ENCODE assay signal across 14 mouse cellular contexts in the genomic region with DNA sequence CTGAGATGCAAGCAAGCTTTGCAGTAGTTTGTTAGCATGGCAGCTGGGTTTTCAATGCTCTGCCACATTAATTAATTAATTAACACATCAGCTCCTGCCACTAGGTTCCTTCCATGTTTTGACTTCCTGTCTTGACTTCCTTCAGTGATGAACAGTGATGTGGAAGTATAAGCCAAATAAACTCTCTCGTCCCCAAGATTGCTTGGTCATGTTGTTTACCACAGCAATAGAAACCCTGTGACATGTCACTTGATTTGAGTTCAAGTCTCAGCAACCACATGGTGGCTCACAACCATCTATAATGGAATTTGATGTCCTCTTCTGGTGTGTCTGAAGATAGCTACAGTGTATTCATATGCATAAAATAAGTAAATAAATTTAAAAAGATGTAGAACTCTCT. TPM values are rescaled to one million over a fixed set of nuclear protein-coding genes. Genes with fewer than 3 reads are reported as not detected.
DNase-seq lines count a peak whose midpoint lies in the region; ATAC-seq and TF ChIP-seq lines count a peak whose summit lies in the region.
"Had no signal": no experiment of that assay in that cellular context is flagged by ENCODE, and none has a peak within 500 bp of the region (broad histone marks: within the 10 kb centered on the region; RNA-seq: fewer than 3 reads in every experiment).

No protein-coding gene starts in this region.

- H3K4me3 ChIP-seq in heart, adult 2 months: no peak overlapping the region
- H3K4me3 ChIP-seq in neural tube, embryonic 12.5 days: no peak overlapping the region
- H3K4me3 ChIP-seq in neural tube, embryonic 15.5 days (replicated peaks): no peak overlapping the region
- H3K4me3 ChIP-seq in liver, embryonic 13.5 days (replicated peaks): peak overlapping the region; percentile 55; the same call in 1 of the 2 replicates
- H3K4me3 ChIP-seq in limb, embryonic 10.5 days: no peak overlapping the region

- no peaks in the 10 kb centered on the region for H3K27me3 ChIP-seq in heart, adult 2 months (ENCODE audit: control insufficient read depth, insufficient read depth, low read length)
- H3K27me3 ChIP-seq in neural tube, embryonic 12.5 days (replicated peaks): no peaks in the 10 kb centered on the region
- peaks cover 6% of the 10 kb centered on the region; the same call in 1 of the 2 replicates for H3K27me3 ChIP-seq in neural tube, embryonic 15.5 days (replicated peaks)
- H3K27me3 ChIP-seq in liver, embryonic 13.5 days: no peaks in the 10 kb centered on the region
- peaks cover 26% of the 10 kb centered on the region for H3K27me3 ChIP-seq in limb, embryonic 10.5 days (ENCODE audit: low read depth, poor library complexity, severe bottlenecking)
- H3K27me3 ChIP-seq: forebrain, embryonic 15.5 days had no signal

- TF ChIP-seq CTCF in heart, adult 2 months (IDR thresholded peaks at IDR 0.05): no peak

- peak overlapping the region; percentile 89 for H3K27ac ChIP-seq in heart, adult 2 months
- no peak overlapping the region for H3K27ac ChIP-seq in neural tube, embryonic 12.5 days
- no peak overlapping the region for H3K27ac ChIP-seq in neural tube, embryonic 15.5 days (replicated peaks)
- H3K27ac ChIP-seq in liver, embryonic 13.5 days: peak overlapping the region; percentile 86
- no peak overlapping the region for H3K27ac ChIP-seq in limb, embryonic 10.5 days
- H3K27ac ChIP-seq: embryonic facial prominence, embryonic 12.5 days; forebrain, embryonic 15.5 days; intestine, embryonic 15.5 days had no signal

- WGBS in heart, adult 2 months: 36% methylated on average over 1 of the region's 1 CpGs
- 80% methylated on average over 1 of the region's 1 CpGs for WGBS in neural tube, embryonic 12.5 days
- 76% methylated on average over 1 of the region's 1 CpGs for WGBS in neural tube, embryonic 15.5 days
- WGBS in liver, embryonic 13.5 days (ENCODE audit: insufficient replicate concordance): 20% methylated on average over 1 of the region's 1 CpGs
- WGBS in limb, embryonic 10.5 days: 87% methylated on average over 1 of the region's 1 CpGs

- no peak for TF ChIP-seq EP300 in heart, adult 2 months (IDR thresholded peaks at IDR 0.05; ENCODE audit: insufficient read depth, low read depth, low read length)

- no peak for DNase-seq in heart, adult 2 months
- DNase-seq in heart, postnatal 36 days: no peak
- no peak for DNase-seq in liver, embryonic 13.5 days
- no peak for DNase-seq in limb, embryonic 10.5 days (ENCODE audit: low spot score)
- DNase-seq in adrenal gland, adult 8-10 months: no peak

- H3K9ac ChIP-seq in heart, adult 2 months (ENCODE audit: low read depth, low read length): no peak overlapping the region
- H3K9ac ChIP-seq in neural tube, embryonic 12.5 days: no peak overlapping the region
- H3K9ac ChIP-seq in neural tube, embryonic 15.5 days (replicated peaks): no peak overlapping the region
- peak overlapping the region; percentile 70 for H3K9ac ChIP-seq in liver, embryonic 13.5 days
- H3K9ac ChIP-seq: embryonic facial prominence, embryonic 12.5 days had no signal

- no peaks in the 10 kb centered on the region for H3K36me3 ChIP-seq in heart, adult 2 months (ENCODE audit: control insufficient read depth, insufficient read depth, low read length)
- peaks cover 22% of the 10 kb centered on the region for H3K36me3 ChIP-seq in neural tube, embryonic 12.5 days
- H3K36me3 ChIP-seq in neural tube, embryonic 15.5 days: peaks cover 22% of the 10 kb centered on the region
- peaks cover 21% of the 10 kb centered on the region for H3K36me3 ChIP-seq in liver, embryonic 13.5 days
- peaks cover 22% of the 10 kb centered on the region for H3K36me3 ChIP-seq in limb, embryonic 10.5 days

- ATAC-seq in neural tube, embryonic 12.5 days (ENCODE audit: low FRiP score, low read depth): no peak
- ATAC-seq in neural tube, embryonic 15.5 days (ENCODE audit: low FRiP score): no peak
- ATAC-seq in liver, embryonic 13.5 days (ENCODE audit: low read depth): 0 out of 2 replicates have a peak, but pooled peaks have one; percentile 35
- ATAC-seq: forebrain, embryonic 15.5 days had no signal

- no peaks in the 10 kb centered on the region; the same call in 1 of the 2 replicates for H3K4me1 ChIP-seq in heart, adult 2 months (ENCODE audit: control insufficient read depth, insufficient read depth, low read length)
- no peaks in the 10 kb centered on the region for H3K4me1 ChIP-seq in neural tube, embryonic 12.5 days
- peaks cover 5% of the 10 kb centered on the region; the same call in 1 of the 2 replicates for H3K4me1 ChIP-seq in neural tube, embryonic 15.5 days
- H3K4me1 ChIP-seq in liver, embryonic 13.5 days (replicated peaks): peaks cover 25% of the 10 kb centered on the region
- H3K4me1 ChIP-seq in limb, embryonic 10.5 days: peaks cover 3% of the 10 kb centered on the region; the same call in 1 of the 2 replicates
- H3K4me1 ChIP-seq: embryonic facial prominence, embryonic 12.5 days had no signal

- TF ChIP-seq POLR2A in heart, adult 2 months (IDR thresholded peaks at IDR 0.05; ENCODE audit: insufficient read depth, low read depth, low read length): no peak

- H3K4me2 ChIP-seq in neural tube, embryonic 12.5 days (replicated peaks): peak overlapping the region; percentile 48
- no peak overlapping the region for H3K4me2 ChIP-seq in neural tube, embryonic 15.5 days
- H3K4me2 ChIP-seq in liver, embryonic 13.5 days: peak overlapping the region; percentile 70

- intact Hi-C loops in heart, adult 2 months (cut with DNase I): loop anchor here (5.0 kb wide), 1 partner anchor 35 kb away; no protein-coding TSS in a partner anchor
- intact Hi-C loops in heart, postnatal 36 days (cut with DNase I): no loop called here

- H3K9me3 ChIP-seq in neural tube, embryonic 12.5 days: no peaks in the 10 kb centered on the region
- no peaks in the 10 kb centered on the region for H3K9me3 ChIP-seq in neural tube, embryonic 15.5 days (replicated peaks)
- no peaks in the 10 kb centered on the region for H3K9me3 ChIP-seq in liver, embryonic 13.5 days (replicated peaks)
- H3K9me3 ChIP-seq in limb, embryonic 10.5 days (replicated peaks): no peaks in the 10 kb centered on the region
- H3K9me3 ChIP-seq: embryonic facial prominence, embryonic 12.5 days; forebrain, embryonic 15.5 days; intestine, embryonic 15.5 days had no signal

- no peaks in the 10 kb centered on the region for H3K79me2 ChIP-seq in heart, adult 2 months (replicated peaks; ENCODE audit: control insufficient read depth, insufficient read depth, low read length)

RNA-seq across cellular contexts. Expression of a gene that starts 5.2 kb away (rescaled TPM):
- total RNA-seq in heart, adult 2 months (2021): 100 to 1,000 TPM; 105 to 131 TPM
- polyA plus RNA-seq in heart, adult 2 months (2012; rRNA removed): 222 and 286 TPM in 2 replicates
- total RNA-seq in heart, postnatal 36 days (2021): 100 to 1,000 TPM in 1 of 2 experiments, 10 to 100 TPM in 1; 87.6 to 133 TPM
- polyA plus RNA-seq in neural tube, embryonic 12.5 days (2016; fragmentation: Nextera tagmentation; extraction: Ambion mirVana): 55.7 and 58.8 TPM in 2 replicates
- 143 and 196 TPM in 2 replicates for polyA plus RNA-seq in neural tube, embryonic 15.5 days (2015; fragmentation: Nextera tagmentation; extraction: Ambion mirVana)
- polyA plus RNA-seq in liver, embryonic 13.5 days (2015; fragmentation: Nextera tagmentation; extraction: Ambion mirVana): 74.5 and 77.7 TPM in 2 replicates
- polyA plus RNA-seq in limb, embryonic 10.5 days (2016; fragmentation: Nextera tagmentation; extraction: Ambion mirVana): 21.4 and 23.1 TPM in 2 replicates
- total RNA-seq in adrenal gland, adult 8-10 months (2022): 100 to 1,000 TPM; 209 to 349 (median 279) TPM

RNA-seq across cellular contexts. Expression of a gene that starts 15.8 kb away (rescaled TPM):
- 10 to 100 TPM; 82.3 to 83.4 TPM for total RNA-seq in heart, adult 2 months (2021)
- 148 and 178 TPM in 2 replicates for polyA plus RNA-seq in heart, adult 2 months (2012; rRNA removed)
- total RNA-seq in heart, postnatal 36 days (2021): 10 to 100 TPM; 83.3 to 97.3 TPM
- polyA plus RNA-seq in neural tube, embryonic 12.5 days (2016; fragmentation: Nextera tagmentation; extraction: Ambion mirVana): 511 and 522 TPM in 2 replicates
- polyA plus RNA-seq in neural tube, embryonic 15.5 days (2015; fragmentation: Nextera tagmentation; extraction: Ambion mirVana): 334 and 376 TPM in 2 replicates
- 208 and 220 TPM in 2 replicates for polyA plus RNA-seq in liver, embryonic 13.5 days (2015; fragmentation: Nextera tagmentation; extraction: Ambion mirVana)
- polyA plus RNA-seq in limb, embryonic 10.5 days (2016; fragmentation: Nextera tagmentation; extraction: Ambion mirVana): 749 and 792 TPM in 2 replicates
- 100 to 1,000 TPM; 181 to 239 (median 202) TPM for total RNA-seq in adrenal gland, adult 8-10 months (2022)

RNA-seq across cellular contexts. Expression of a gene that starts 21.8 kb away (rescaled TPM):
- 1 to 10 TPM; 6.5 to 8.2 TPM for total RNA-seq in heart, adult 2 months (2021)
- 3.9 and 5.0 TPM in 2 replicates for polyA plus RNA-seq in heart, adult 2 months (2012; rRNA removed)
- total RNA-seq in heart, postnatal 36 days (2021): 1 to 10 TPM; 8.0 to 8.5 TPM
- 10.6 and 11.5 TPM in 2 replicates for polyA plus RNA-seq in neural tube, embryonic 12.5 days (2016; fragmentation: Nextera tagmentation; extraction: Ambion mirVana)
- 11.2 and 12.1 TPM in 2 replicates for polyA plus RNA-seq in neural tube, embryonic 15.5 days (2015; fragmentation: Nextera tagmentation; extraction: Ambion mirVana)
- polyA plus RNA-seq in liver, embryonic 13.5 days (2015; fragmentation: Nextera tagmentation; extraction: Ambion mirVana): 3.9 and 4.4 TPM in 2 replicates
- 10.7 and 12.1 TPM in 2 replicates for polyA plus RNA-seq in limb, embryonic 10.5 days (2016; fragmentation: Nextera tagmentation; extraction: Ambion mirVana)
- total RNA-seq in adrenal gland, adult 8-10 months (2022): 10 to 100 TPM; 17.4 to 20.2 (median 19.8) TPM

RNA-seq across cellular contexts. Expression of a gene that starts 23.9 kb away (rescaled TPM):
- total RNA-seq in heart, adult 2 months (2021): 1 to 10 TPM; 3.0 to 3.2 TPM
- 6.4 and 10.1 TPM in 2 replicates for polyA plus RNA-seq in heart, adult 2 months (2012; rRNA removed)
- total RNA-seq in heart, postnatal 36 days (2021): 1 to 10 TPM; 2.0 to 2.6 TPM
- polyA plus RNA-seq in neural tube, embryonic 12.5 days (2016; fragmentation: Nextera tagmentation; extraction: Ambion mirVana): 26.2 and 28.4 TPM in 2 replicates
- 116 and 126 TPM in 2 replicates for polyA plus RNA-seq in neural tube, embryonic 15.5 days (2015; fragmentation: Nextera tagmentation; extraction: Ambion mirVana)
- 0.76 and 1.3 TPM in 2 replicates for polyA plus RNA-seq in liver, embryonic 13.5 days (2015; fragmentation: Nextera tagmentation; extraction: Ambion mirVana)
- 4.5 and 5.2 TPM in 2 replicates for polyA plus RNA-seq in limb, embryonic 10.5 days (2016; fragmentation: Nextera tagmentation; extraction: Ambion mirVana)
- 10 to 100 TPM in 1 of 4 experiments, 1 to 10 TPM in 3; 5.5 to 12.1 (median 7.4) TPM for total RNA-seq in adrenal gland, adult 8-10 months (2022)

RNA-seq across cellular contexts. Expression of a gene that starts 36.7 kb away (rescaled TPM):
- total RNA-seq in heart, adult 2 months (2021): not detected
- polyA plus RNA-seq in heart, adult 2 months (2012; rRNA removed): 2.1 and 3.2 TPM in 2 replicates
- total RNA-seq in heart, postnatal 36 days (2021): not detected
- not detected in 2 replicates for polyA plus RNA-seq in neural tube, embryonic 12.5 days (2016; fragmentation: Nextera tagmentation; extraction: Ambion mirVana)
- 0.40 TPM in 1 of 2 replicates, not detected in the other for polyA plus RNA-seq in neural tube, embryonic 15.5 days (2015; fragmentation: Nextera tagmentation; extraction: Ambion mirVana)
- 0.36 TPM in 1 of 2 replicates, not detected in the other for polyA plus RNA-seq in liver, embryonic 13.5 days (2015; fragmentation: Nextera tagmentation; extraction: Ambion mirVana)
- polyA plus RNA-seq in limb, embryonic 10.5 days (2016; fragmentation: Nextera tagmentation; extraction: Ambion mirVana): 0.30 and 0.33 TPM in 2 replicates
- total RNA-seq in adrenal gland, adult 8-10 months (2022): not detected
- total RNA-seq: hematopoietic stem cell, adult 5-6 weeks; layer of hippocampus, adult 2 months; left cerebral cortex, adult 8-10 months had no signal
- polyA plus RNA-seq: embryonic facial prominence, embryonic 12.5 days; neural tube, embryonic 11.5 days had no signal

Comparison
In these comparisons a context has a peak if more than half of its experiments do, and no peak if none do; other contexts are left out.
1. H3K27ac ChIP-seq: peak in heart, adult 2 months (single experiment) and liver, embryonic 13.5 days (single experiment); none in neural tube, embryonic 12.5 days (single experiment), neural tube, embryonic 15.5 days (single experiment) and limb, embryonic 10.5 days (single experiment).